Mouse (Mus musculus): ENCODE data around the gene Sik3. TPM values are rescaled to one million over a fixed set of nuclear protein-coding genes. Genes with fewer than 3 reads are reported as not detected.

The Sik3 gene
- polyA plus RNA-seq, 1 experiment from 2014 or later, result 10.2 TPM

DNA sequence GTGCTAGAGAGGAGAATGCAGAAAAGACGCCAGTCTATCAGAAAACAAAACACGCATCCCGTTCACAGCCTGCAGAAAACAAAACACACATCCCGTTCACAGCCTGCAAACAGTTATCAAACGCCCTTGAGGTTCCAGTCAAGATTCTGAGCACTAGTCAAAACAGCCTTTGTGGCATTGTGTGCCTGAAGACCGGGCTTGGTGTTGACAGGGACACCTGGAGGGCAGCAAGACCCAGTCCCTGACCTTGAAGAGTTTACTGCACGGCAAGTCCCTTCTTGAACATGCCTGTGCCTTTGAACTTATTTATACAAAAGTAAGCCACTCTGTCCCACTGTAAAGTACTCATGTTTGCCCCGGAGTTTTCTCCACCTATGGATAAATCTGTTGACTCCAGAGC lies 231.0 kb downstream of the Sik3 start:
- no peak for ATAC-seq (replicated peaks; ENCODE audit: low FRiP score)
- no peak overlapping the region for H3K27ac ChIP-seq
- H3K9me3 ChIP-seq (replicated peaks), result no peaks in the 10 kb centered on the region
- no peak overlapping the region for H3K4me2 ChIP-seq
- no peaks in the 10 kb centered on the region for H3K4me1 ChIP-seq
- no peak overlapping the region for H3K9ac ChIP-seq
- WGBS, result 55% methylated on average over 8 of the region's 8 CpGs
- H3K27me3 ChIP-seq, result no peaks in the 10 kb centered on the region
- no peak overlapping the region for H3K4me3 ChIP-seq (replicated peaks)
- H3K36me3 ChIP-seq, result no peaks in the 10 kb centered on the region

- Histone ChIP-seq H3K27ac (no peak overlapping the region), H3K4me2 (peak overlapping the region; percentile 33; the same call in 1 of the 2 replicates), H3K36me3 (no peaks in the 10 kb centered on the region), H3K9ac (no peak overlapping the region), H3K9me3 (replicated peaks) (no peaks in the 10 kb centered on the region), H3K4me3 (replicated peaks) (no peak overlapping the region), H3K27me3 (no peaks in the 10 kb centered on the region), H3K4me1 (no peaks in the 10 kb centered on the region)
- ATAC-seq (replicated peaks; ENCODE audit: low FRiP score), result no peak
- WGBS, result 20% methylated on average over 11 of the region's 11 CpGs
Measured at GRCm38 (mm10) chr9:46246752-46247324, 234.2 kb downstream of the Sik3 start.

DNA sequence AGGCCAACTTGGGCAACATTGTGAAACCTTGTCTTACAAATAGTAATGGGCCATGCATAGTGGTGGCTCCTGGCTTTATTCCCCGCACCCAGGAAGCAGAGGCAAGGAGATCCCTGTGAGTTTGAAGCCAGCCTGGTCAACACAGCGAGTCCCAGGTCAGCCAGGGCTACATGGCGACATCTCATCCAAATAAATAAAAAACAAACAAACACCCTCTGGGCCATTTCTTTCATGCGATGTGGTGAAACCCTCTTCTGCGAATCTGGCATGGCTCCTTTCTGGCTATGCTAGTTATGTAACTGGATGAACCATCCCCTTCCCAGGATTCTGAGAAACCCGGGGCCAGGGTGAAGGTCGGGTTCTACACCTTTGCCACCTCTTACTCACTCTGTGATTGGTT lies 243.6 kb downstream of the Sik3 start:
- no peaks in the 10 kb centered on the region for H3K36me3 ChIP-seq
- H3K27ac ChIP-seq, result no peak overlapping the region
- H3K27me3 ChIP-seq, result no peaks in the 10 kb centered on the region
- H3K4me1 ChIP-seq, result no peaks in the 10 kb centered on the region
- no peak for ATAC-seq (replicated peaks; ENCODE audit: low FRiP score)
- no peak overlapping the region for H3K4me3 ChIP-seq (replicated peaks)
- WGBS, result 87% methylated on average over 7 of the region's 7 CpGs
- no peaks in the 10 kb centered on the region for H3K9me3 ChIP-seq (replicated peaks)
- H3K9ac ChIP-seq, result no peak overlapping the region
- H3K4me2 ChIP-seq, result no peak overlapping the region

DNA sequence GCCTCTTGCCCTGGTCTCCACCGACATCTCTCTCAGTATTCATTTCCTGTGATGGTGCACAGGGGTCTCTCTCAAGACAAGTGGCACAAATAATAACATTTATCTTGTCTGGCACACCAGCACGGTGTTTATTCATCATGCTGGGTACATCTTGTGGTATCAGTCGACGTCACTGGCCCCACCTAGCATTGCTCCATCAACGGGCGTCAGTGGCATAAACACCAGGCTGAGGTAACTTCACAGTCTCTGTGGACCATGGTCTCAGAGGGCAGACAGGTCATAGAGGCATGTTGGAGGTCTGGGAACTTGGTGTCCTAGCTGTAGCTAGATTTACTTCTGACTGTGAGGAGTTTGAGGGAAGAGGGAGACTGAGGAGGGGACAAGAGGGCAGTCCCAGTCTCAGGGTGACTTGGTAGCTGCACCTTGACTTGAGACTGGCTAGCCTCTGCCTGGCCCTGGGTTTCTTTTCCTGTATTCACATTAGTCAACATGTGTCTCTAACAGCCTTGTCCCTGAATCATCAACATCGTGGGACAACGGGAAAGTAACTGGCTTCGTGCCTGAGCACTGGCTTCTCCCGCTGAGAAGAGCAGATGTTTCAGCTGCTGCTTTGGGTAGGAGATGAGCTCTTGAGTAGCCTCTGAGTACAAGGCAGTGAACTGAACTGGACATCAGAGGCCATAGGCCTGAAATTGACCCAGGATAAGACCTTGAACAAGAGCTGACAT lies 244.2 kb downstream of the Sik3 start:
- no peak for ATAC-seq (replicated peaks; ENCODE audit: low FRiP score)
- no peaks in the 10 kb centered on the region for H3K4me1 ChIP-seq

DNA sequence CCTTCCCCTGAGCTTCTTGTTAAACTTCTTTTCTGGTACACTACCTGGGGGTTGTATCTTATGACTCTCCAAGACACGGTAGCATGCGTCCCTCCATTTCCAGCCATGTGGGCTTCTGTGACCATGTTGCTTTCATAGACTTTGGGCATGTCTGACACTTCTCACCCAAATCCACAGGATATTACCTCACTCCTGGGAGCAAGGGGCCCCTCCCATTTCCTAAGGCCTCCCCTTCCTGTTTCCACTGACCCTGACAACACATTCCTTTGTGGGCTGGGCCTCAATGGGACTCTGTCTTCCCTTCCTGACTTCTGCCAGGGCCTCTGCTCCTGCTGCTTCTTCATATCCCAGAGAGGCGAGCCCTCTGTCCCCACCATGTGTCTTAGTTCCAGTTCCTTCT lies 244.9 kb downstream of the Sik3 start:
- Histone ChIP-seq H3K4me3 (replicated peaks) (no peak overlapping the region), H3K9me3 (replicated peaks) (no peaks in the 10 kb centered on the region), H3K4me2 (no peak overlapping the region), H3K27me3 (no peaks in the 10 kb centered on the region), H3K9ac (no peak overlapping the region), H3K4me1 (no peaks in the 10 kb centered on the region), H3K36me3 (no peaks in the 10 kb centered on the region), H3K27ac (peak overlapping the region; percentile 34; the same call in 1 of the 2 replicates)
- ATAC-seq (replicated peaks; ENCODE audit: low FRiP score), result no peak
- WGBS, result 81% methylated on average over 3 of the region's 3 CpGs

More for the DNA sequence above, 244.2 kb downstream of the Sik3 start:
- Histone ChIP-seq H3K27me3 (no peaks in the 10 kb centered on the region), H3K4me2 (no peak overlapping the region), H3K36me3 (no peaks in the 10 kb centered on the region), H3K9ac (no peak overlapping the region), H3K27ac (no peak overlapping the region), H3K4me3 (replicated peaks) (no peak overlapping the region), H3K9me3 (replicated peaks) (no peaks in the 10 kb centered on the region)
- 91% methylated on average over 10 of the region's 10 CpGs for WGBS

DNA sequence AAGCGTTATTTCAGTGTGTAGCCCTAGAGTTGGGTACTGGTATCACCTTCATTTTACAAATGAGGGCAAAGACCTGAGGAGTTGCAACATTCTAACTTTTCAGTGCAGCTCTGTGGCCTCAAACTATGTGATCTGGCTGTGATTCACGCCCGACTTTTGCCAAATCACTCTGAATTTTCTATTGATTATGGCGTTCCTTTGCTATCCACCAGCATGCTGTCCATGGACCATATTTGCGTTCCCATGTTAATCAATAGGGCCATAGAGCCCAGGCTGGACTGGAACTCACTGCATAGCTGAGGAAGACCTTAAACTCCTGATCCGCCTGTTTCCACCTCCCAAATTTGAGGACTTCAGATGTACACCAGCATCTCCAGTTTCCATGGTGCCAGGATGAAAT lies 246.5 kb downstream of the Sik3 start:
- H3K36me3 ChIP-seq, result no peaks in the 10 kb centered on the region

GRCm38 (mm10) chr9:46261131-46261530 lies 248.5 kb downstream of the Sik3 start:
- Histone ChIP-seq H3K9me3 (replicated peaks) (no peaks in the 10 kb centered on the region), H3K27ac (no peak overlapping the region), H3K36me3 (no peaks in the 10 kb centered on the region), H3K4me3 (replicated peaks) (no peak overlapping the region), H3K27me3 (no peaks in the 10 kb centered on the region), H3K4me1 (no peaks in the 10 kb centered on the region), H3K4me2 (no peak overlapping the region), H3K9ac (no peak overlapping the region)
- no peak for ATAC-seq (replicated peaks; ENCODE audit: low FRiP score)
- 83% methylated on average over 7 of the region's 7 CpGs for WGBS

More for the DNA sequence above, 246.5 kb downstream of the Sik3 start:
- no peaks in the 10 kb centered on the region for H3K4me1 ChIP-seq
- H3K27me3 ChIP-seq, result no peaks in the 10 kb centered on the region
- no peaks in the 10 kb centered on the region for H3K9me3 ChIP-seq (replicated peaks)
- ATAC-seq (replicated peaks; ENCODE audit: low FRiP score), result no peak
- H3K9ac ChIP-seq, result no peak overlapping the region
- WGBS, result 91% methylated on average over 6 of the region's 6 CpGs
- H3K4me2 ChIP-seq, result no peak overlapping the region
- no peak overlapping the region for H3K27ac ChIP-seq
- no peak overlapping the region for H3K4me3 ChIP-seq (replicated peaks)

DNA sequence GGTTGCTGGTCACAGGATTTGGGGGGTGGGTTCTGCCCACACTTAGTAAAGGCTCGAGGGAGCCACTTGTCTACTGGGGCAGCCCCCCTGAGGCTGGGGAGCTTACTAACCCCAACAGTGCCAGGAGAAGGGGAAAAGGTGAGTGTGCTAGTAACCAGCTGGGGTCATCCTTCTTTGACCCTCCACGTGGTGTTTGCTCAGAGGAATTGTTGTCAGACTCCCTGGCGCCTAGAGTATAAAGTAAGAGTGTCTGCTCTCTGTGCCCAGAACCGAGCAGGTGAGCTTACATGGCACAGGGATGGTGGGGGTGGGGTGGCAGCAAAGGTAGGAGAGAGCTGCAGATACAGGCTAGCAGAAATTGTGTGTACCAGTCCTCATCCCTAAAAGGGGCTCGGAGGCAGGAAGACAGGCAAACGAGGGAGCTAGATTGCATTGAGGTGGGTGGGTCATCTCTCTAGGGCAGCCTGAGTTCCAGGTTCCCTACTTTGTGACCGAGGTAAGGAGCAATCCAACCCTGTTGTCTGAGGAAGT lies 255.8 kb downstream of the Sik3 start, which contains the start of gene Apoa5:
Gene Apoa5 (plus strand): TSS at position 291 of the 531 bp plus-strand sequence.
- no peak within 1 kb of the TSS for H3K27ac ChIP-seq
- no peak within 1 kb of the TSS for H3K4me3 ChIP-seq (replicated peaks)
- H3K4me2 ChIP-seq, result no peak within 1 kb of the TSS
- no peak for ATAC-seq (replicated peaks; ENCODE audit: low FRiP score)
- H3K36me3 ChIP-seq, result no peaks in the 10 kb centered on the region
- WGBS, result 48% methylated on average over 7 of the region's 7 CpGs
- no peak within 1 kb of the TSS for H3K9ac ChIP-seq
- H3K27me3 ChIP-seq, result peaks cover 26% of the 10 kb centered on the region
- peaks cover 16% of the 10 kb centered on the region for H3K4me1 ChIP-seq
- no peaks in the 10 kb centered on the region for H3K9me3 ChIP-seq (replicated peaks)

DNA sequence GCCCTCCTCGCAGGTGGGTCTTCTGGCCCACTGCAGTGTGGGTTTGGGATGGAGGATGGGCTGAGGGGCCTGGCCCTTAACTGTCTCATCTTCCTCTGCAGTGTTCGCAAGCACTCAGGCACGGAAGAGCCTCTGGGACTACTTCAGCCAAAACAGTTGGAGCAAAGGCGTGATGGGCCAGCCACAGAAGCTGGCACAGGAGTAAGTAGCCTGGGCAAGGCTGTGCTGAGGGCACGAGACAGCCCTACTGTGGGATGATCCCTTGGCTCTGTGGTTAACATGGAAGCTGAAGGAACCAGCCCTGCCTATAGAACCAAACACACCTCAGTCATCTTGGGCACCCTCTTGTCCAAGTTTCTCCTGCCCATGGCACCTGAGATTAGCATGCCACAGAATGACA lies 256.5 kb downstream of the Sik3 start:
- H3K4me1 ChIP-seq, result peaks cover 23% of the 10 kb centered on the region
- no peak overlapping the region for H3K27ac ChIP-seq
- H3K9ac ChIP-seq, result no peak overlapping the region
- WGBS, result 85% methylated on average over 5 of the region's 5 CpGs
- ATAC-seq (replicated peaks; ENCODE audit: low FRiP score), result no peak
- no peak overlapping the region for H3K4me3 ChIP-seq (replicated peaks)
- peaks cover 26% of the 10 kb centered on the region for H3K27me3 ChIP-seq
- H3K4me2 ChIP-seq, result no peak overlapping the region
- no peaks in the 10 kb centered on the region for H3K36me3 ChIP-seq
- H3K9me3 ChIP-seq (replicated peaks), result no peaks in the 10 kb centered on the region

GRCm38 (mm10) chr9:46270782-46271181 lies 258.2 kb downstream of the Sik3 start:
- H3K9me3 ChIP-seq (replicated peaks), result no peaks in the 10 kb centered on the region
- peaks cover 26% of the 10 kb centered on the region for H3K27me3 ChIP-seq
- H3K27ac ChIP-seq, result no peak overlapping the region
- H3K4me2 ChIP-seq, result no peak overlapping the region
- 96% methylated on average over 4 of the region's 4 CpGs for WGBS
- H3K36me3 ChIP-seq, result peaks cover 16% of the 10 kb centered on the region
- ATAC-seq (replicated peaks; ENCODE audit: low FRiP score), result no peak
- peaks cover 29% of the 10 kb centered on the region for H3K4me1 ChIP-seq
- H3K4me3 ChIP-seq (replicated peaks), result no peak overlapping the region
- H3K9ac ChIP-seq, result no peak overlapping the region

- H3K9me3 ChIP-seq (replicated peaks), result no peaks in the 10 kb centered on the region
- H3K4me3 ChIP-seq (replicated peaks), result peak overlapping the region; percentile 69; the same call in 1 of the 2 replicates
- peaks cover 29% of the 10 kb centered on the region for H3K36me3 ChIP-seq
- no peak overlapping the region for H3K9ac ChIP-seq
- H3K4me2 ChIP-seq, result peak overlapping the region; percentile 83; the same call in 1 of the 2 replicates
- 82% methylated on average over 9 of the region's 9 CpGs for WGBS
- no peak for ATAC-seq (replicated peaks; ENCODE audit: low FRiP score)
- peaks cover 26% of the 10 kb centered on the region for H3K27me3 ChIP-seq
- H3K4me1 ChIP-seq, result peaks cover 29% of the 10 kb centered on the region
- H3K27ac ChIP-seq, result no peak overlapping the region
Measured at GRCm38 (mm10) chr9:46272070-46272469, 259.4 kb downstream of the Sik3 start.

DNA sequence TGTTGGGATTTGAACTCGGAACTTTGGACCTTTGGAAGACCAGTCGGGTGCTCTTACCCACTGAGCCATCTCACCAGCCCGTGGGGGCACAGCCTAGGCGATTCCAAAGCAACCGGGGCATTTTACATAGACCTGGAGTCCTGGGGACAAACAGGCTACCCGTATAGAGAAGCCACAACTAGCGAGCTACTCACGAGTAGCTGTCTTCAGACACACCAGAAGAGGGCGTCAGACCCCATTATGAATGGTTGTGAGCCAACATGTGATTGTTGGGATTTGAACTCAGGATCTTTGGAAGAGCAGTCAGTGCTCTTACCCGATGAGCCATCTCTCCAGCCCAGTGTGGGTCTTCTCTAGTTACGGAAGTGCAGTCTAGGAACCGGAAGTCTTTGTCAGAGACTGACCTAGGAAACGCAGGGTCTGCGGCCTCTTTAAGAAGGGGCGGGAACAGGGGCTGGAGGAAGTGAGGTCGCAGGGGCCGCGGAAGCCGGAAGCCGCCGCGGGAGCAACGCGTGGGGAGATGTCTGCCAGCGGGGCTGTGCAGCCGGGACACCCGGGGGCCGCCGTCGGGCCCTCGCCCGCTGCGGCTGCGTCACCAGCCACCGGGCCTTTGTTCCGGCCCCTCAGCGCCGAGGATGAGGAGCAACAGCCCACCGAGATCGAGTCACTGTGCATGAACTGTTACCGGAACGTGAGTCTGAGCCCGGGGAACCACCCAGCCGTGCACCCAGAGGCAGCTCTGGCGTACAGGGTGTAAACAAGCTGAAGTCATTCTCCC lies 260.2 kb downstream of the Sik3 start, which contains the start of gene Zpr1:
Gene Zpr1 (plus strand): TSS at position 388 of the 778 bp plus-strand sequence.
- Histone ChIP-seq H3K4me1 (peaks cover 29% of the 10 kb centered on the region), H3K9ac (peak within 1 kb of the TSS; percentile 67), H3K9me3 (replicated peaks) (no peaks in the 10 kb centered on the region), H3K4me3 (replicated peaks) (peak within 1 kb of the TSS; percentile 69), H3K27ac (peak within 1 kb of the TSS; percentile 76), H3K27me3 (peaks cover 26% of the 10 kb centered on the region), H3K4me2 (peak within 1 kb of the TSS; percentile 83), H3K36me3 (peaks cover 37% of the 10 kb centered on the region)
- WGBS, result 6% methylated on average over 45 of the region's 45 CpGs
- ATAC-seq (replicated peaks; ENCODE audit: low FRiP score), result peak; percentile 92

Measured in kidney, embryonic 15.5 days (tissue).